Mouse (Mus musculus): ENCODE data around the gene Noc3l. TPM values are rescaled to one million over a fixed set of nuclear protein-coding genes. Genes with fewer than 3 reads are reported as not detected.

Noc3l gene
- polyA plus RNA-seq, 1 experiment from 2014 or later: 5.9 TPM

DNA sequence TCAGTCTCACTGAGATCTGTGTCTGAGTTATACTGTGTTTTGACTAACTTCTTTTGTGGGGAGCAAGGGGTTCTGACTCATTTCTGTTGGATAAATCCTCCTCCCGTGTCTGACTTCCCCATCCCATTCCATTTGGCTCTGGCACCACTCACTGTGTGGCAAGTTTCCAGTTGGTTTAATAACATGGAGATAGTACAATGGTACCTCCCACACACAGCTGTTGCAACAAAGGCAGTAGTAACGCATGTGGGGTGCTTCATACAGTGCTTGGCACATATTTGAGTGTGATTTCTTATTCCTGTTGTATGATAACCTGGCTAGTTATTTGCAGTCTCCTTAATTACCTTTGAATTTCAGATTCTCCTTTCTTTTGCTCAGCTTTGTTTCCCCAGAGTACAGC is 40.2 kb downstream of the Noc3l start:
- Histone ChIP-seq H3K9ac (ENCODE audit: low read depth, low read length) (no peak overlapping the region), H3K27me3 (replicated peaks; ENCODE audit: control insufficient read depth, insufficient read depth, low read length) (no peaks in the 10 kb centered on the region), H3K4me1 (ENCODE audit: control insufficient read depth, insufficient read depth, low read length) (no peaks in the 10 kb centered on the region), H3K4me2 (ENCODE audit: low read depth, low read length) (no peak overlapping the region), H3K9me3 (ENCODE audit: control insufficient read depth, low read length) (no peaks in the 10 kb centered on the region), H3K36me3 (ENCODE audit: control insufficient read depth, insufficient read depth, low read length) (no peaks in the 10 kb centered on the region), H3K27ac (ENCODE audit: low read length) (no peak overlapping the region), H3K4me3 (ENCODE audit: low read length) (no peak overlapping the region)
- no peak for ATAC-seq
- WGBS: 53% methylated on average over 2 of the region's 2 CpGs

DNA sequence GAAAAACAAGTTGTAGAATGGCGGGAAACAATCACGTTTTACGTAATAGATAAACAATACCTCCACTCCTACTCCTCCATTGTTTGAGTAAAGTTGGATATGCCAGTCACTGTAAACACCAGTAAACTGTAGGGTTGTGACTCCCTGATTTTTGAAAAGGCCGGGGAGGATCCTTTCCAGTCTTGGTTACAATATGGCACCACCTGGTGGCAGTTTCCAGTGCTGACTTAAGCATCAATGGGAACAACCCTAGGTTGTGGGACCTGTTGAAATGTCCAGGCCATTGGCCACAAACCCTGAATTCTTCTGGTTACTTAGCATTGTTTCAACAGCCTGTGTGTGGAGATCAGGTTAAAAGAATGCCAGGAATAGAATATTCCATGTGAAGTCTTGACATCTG is 43.5 kb downstream of the Noc3l start:
- WGBS: 57% methylated on average over 4 of the region's 4 CpGs
- Histone ChIP-seq H3K27ac (ENCODE audit: low read length) (no peak overlapping the region), H3K4me2 (ENCODE audit: low read depth, low read length) (no peak overlapping the region), H3K27me3 (replicated peaks; ENCODE audit: control insufficient read depth, insufficient read depth, low read length) (no peaks in the 10 kb centered on the region), H3K9me3 (ENCODE audit: control insufficient read depth, low read length) (no peaks in the 10 kb centered on the region), H3K4me3 (ENCODE audit: low read length) (no peak overlapping the region), H3K36me3 (ENCODE audit: control insufficient read depth, insufficient read depth, low read length) (no peaks in the 10 kb centered on the region), H3K9ac (ENCODE audit: low read depth, low read length) (no peak overlapping the region), H3K4me1 (ENCODE audit: control insufficient read depth, insufficient read depth, low read length) (no peaks in the 10 kb centered on the region)
- ATAC-seq: no peak

DNA sequence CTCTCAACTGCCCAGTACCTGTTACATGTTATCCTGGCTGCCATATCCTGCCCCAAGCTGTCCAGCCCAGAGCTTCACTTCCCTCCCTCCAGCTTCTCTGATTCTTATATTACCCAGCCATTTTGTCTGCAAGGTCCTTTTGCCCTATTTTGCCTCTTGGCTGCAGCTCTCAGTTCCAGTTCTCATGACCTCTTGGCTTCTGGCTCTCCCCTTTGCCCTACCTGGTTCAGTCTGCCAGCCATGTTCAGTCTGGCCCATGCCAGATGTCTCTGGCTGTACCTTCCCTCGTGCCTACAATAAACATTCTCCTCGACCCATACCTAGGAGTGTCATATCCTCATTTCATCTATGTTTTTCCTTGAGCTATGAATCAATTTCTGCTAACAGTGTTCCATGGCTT is 52.7 kb downstream of the Noc3l start:
- Histone ChIP-seq H3K4me1 (ENCODE audit: control insufficient read depth, insufficient read depth, low read length) (no peaks in the 10 kb centered on the region), H3K27me3 (replicated peaks; ENCODE audit: control insufficient read depth, insufficient read depth, low read length) (no peaks in the 10 kb centered on the region), H3K4me3 (ENCODE audit: low read length) (no peak overlapping the region), H3K27ac (ENCODE audit: low read length) (no peak overlapping the region), H3K4me2 (ENCODE audit: low read depth, low read length) (no peak overlapping the region), H3K9ac (ENCODE audit: low read depth, low read length) (no peak overlapping the region), H3K36me3 (ENCODE audit: control insufficient read depth, insufficient read depth, low read length) (no peaks in the 10 kb centered on the region), H3K9me3 (ENCODE audit: control insufficient read depth, low read length) (no peaks in the 10 kb centered on the region)
- WGBS: 69% methylated on average over 2 of the region's 2 CpGs
- no peak for ATAC-seq

DNA sequence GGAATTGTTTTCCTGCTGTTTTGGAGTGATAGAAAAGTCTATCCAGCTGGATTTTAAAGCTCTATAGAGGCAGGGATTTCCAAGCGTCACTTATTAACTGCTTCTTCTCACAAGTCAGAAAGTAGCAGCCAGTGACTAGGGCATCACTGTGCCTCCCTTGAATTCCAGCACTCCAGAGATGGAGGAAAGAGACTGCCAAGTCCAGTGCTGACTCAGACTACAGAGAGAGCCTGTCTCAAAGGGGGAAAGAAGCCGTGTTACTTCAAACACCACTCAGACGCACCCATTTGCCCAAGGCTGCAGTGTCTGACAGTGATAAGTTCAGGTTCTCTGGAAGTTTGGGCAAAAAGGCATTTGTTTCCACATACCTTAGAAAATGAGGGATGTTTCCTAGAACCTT is 58.6 kb downstream of the Noc3l start:
- H3K9me3 ChIP-seq (ENCODE audit: control insufficient read depth, low read length): no peaks in the 10 kb centered on the region
- H3K9ac ChIP-seq (ENCODE audit: low read depth, low read length): no peak overlapping the region
- ATAC-seq: no peak

DNA sequence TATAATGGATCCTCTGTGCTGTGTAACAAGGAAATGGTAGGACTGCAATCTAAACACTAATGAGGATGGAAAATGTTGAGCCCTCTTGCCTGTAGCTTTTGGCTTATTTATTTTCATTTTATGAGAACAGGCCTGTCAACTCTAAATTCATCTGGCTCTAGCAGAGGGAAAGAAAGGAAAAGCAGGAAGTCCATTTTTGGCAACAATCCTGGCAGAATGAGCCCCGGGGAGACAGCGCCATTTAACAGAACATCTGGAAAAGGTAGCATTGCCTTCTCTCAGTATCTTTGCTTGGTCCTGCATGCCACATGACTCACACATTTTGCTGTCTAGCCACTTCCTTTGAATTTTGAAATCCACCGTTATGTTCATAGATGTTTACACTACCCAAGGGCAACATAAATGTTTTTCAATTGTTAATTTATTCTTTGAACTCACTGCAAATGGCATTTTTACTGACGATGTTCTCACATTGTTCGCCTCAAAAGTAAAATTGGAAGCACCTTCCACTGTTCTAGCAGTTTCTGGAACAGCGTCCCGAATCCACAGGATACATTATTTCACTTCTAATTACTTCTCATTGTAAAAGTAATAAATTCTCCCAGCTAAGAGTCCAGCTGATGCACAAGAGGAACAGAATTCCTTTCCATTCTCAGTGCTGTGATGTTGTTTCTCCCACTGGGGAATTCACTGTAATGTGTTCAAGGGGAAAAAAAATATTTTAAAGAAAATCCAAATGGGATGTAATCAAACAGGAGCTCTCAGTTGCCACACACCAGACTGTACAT is 60.2 kb downstream of the Noc3l start:
- no peaks in the 10 kb centered on the region for H3K27me3 ChIP-seq (replicated peaks; ENCODE audit: control insufficient read depth, insufficient read depth, low read length)
- H3K9ac ChIP-seq (ENCODE audit: low read depth, low read length): no peak overlapping the region
- H3K4me1 ChIP-seq (ENCODE audit: control insufficient read depth, insufficient read depth, low read length): no peaks in the 10 kb centered on the region
- no peaks in the 10 kb centered on the region for H3K36me3 ChIP-seq (ENCODE audit: control insufficient read depth, insufficient read depth, low read length)
- H3K4me3 ChIP-seq (ENCODE audit: low read length): no peak overlapping the region
- no peak overlapping the region for H3K27ac ChIP-seq (ENCODE audit: low read length)
- ATAC-seq: 0 out of 2 replicates have a peak, but pooled peaks have one; percentile 18
- 59% methylated on average over 7 of the region's 7 CpGs for WGBS
- H3K9me3 ChIP-seq (ENCODE audit: control insufficient read depth, low read length): no peaks in the 10 kb centered on the region
- H3K4me2 ChIP-seq (ENCODE audit: low read depth, low read length): no peak overlapping the region

More for the DNA sequence above, 58.6 kb downstream of the Noc3l start:
- no peak overlapping the region for H3K4me2 ChIP-seq (ENCODE audit: low read depth, low read length)
- H3K27me3 ChIP-seq (replicated peaks; ENCODE audit: control insufficient read depth, insufficient read depth, low read length): no peaks in the 10 kb centered on the region
- H3K36me3 ChIP-seq (ENCODE audit: control insufficient read depth, insufficient read depth, low read length): no peaks in the 10 kb centered on the region
- no peak overlapping the region for H3K27ac ChIP-seq (ENCODE audit: low read length)
- no peaks in the 10 kb centered on the region for H3K4me1 ChIP-seq (ENCODE audit: control insufficient read depth, insufficient read depth, low read length)
- no peak overlapping the region for H3K4me3 ChIP-seq (ENCODE audit: low read length)
- 69% methylated on average over 3 of the region's 3 CpGs for WGBS

DNA sequence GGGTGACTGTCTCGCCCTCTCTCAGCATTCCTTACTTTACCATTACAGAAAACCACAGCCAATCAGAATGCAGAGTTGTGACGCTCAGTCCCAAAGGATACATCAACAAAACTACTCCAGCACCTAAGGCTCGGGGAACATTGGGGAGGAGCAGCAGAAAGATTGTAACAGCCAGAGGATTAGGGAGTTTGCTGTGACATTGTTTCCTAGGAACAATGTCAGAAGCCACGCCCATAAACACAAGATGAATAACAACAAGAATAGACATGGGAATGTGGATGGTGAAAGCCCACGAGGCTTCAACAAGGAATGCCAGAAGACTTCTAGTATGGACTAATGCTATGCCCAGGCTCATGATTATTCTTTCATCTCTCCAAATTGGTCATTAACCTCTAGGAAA is 61.0 kb downstream of the Noc3l start:
- no peaks in the 10 kb centered on the region for H3K4me1 ChIP-seq (ENCODE audit: control insufficient read depth, insufficient read depth, low read length)
- no peaks in the 10 kb centered on the region for H3K36me3 ChIP-seq (ENCODE audit: control insufficient read depth, insufficient read depth, low read length)
- ATAC-seq: no peak
- H3K27ac ChIP-seq (ENCODE audit: low read length): no peak overlapping the region
- H3K9ac ChIP-seq (ENCODE audit: low read depth, low read length): no peak overlapping the region
- H3K4me3 ChIP-seq (ENCODE audit: low read length): no peak overlapping the region
- WGBS: 68% methylated on average over 5 of the region's 5 CpGs
- H3K9me3 ChIP-seq (ENCODE audit: control insufficient read depth, low read length): no peaks in the 10 kb centered on the region
- H3K27me3 ChIP-seq (replicated peaks; ENCODE audit: control insufficient read depth, insufficient read depth, low read length): no peaks in the 10 kb centered on the region
- no peak overlapping the region for H3K4me2 ChIP-seq (ENCODE audit: low read depth, low read length)

DNA sequence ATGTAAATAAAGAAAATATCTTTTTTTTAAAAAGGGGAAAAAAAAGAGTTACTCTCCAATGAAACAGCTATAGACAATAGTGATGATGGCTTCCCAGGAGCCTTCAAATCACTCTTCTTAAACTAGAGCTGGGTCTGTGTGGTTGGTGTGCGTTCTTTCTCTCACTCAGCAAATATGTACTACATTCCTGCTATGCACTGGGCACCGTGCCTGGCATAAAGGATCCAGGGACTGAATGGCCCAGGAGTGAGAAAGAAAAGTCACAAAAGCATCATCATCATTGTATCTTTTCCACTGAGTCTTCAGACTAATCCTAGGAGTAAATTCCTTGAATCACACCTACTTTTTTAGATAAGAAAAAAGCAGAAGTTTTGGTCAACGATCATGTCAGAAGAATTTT is 61.9 kb downstream of the Noc3l start:
- no peak for ATAC-seq
- WGBS: 80% methylated on average over 3 of the region's 3 CpGs

DNA sequence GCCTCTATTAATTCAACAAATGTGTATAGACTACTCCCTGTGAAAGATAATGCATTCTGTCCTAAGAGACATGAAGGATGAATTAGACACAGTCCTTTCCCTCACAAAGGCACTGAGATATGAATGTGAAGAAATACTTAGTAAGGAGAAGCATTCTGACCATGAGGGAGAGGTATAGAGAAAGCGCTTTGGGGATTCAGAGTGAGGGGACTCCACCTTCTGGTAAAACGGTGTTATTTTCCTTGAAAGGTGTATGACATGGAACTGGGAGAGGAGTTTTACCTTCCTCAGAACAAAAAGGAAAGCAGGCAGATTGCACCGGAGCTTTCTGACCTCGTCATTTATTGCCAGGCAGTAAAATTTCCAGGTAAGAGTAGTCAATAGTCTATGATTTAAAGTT is 68.8 kb downstream of the Noc3l start:
- no peaks in the 10 kb centered on the region for H3K36me3 ChIP-seq (ENCODE audit: control insufficient read depth, insufficient read depth, low read length)
- no peak for ATAC-seq
- H3K4me3 ChIP-seq (ENCODE audit: low read length): no peak overlapping the region
- H3K27me3 ChIP-seq (replicated peaks; ENCODE audit: control insufficient read depth, insufficient read depth, low read length): no peaks in the 10 kb centered on the region
- H3K9me3 ChIP-seq (ENCODE audit: control insufficient read depth, low read length): no peaks in the 10 kb centered on the region
- H3K4me1 ChIP-seq (ENCODE audit: control insufficient read depth, insufficient read depth, low read length): no peaks in the 10 kb centered on the region
- no peak overlapping the region for H3K9ac ChIP-seq (ENCODE audit: low read depth, low read length)
- H3K4me2 ChIP-seq (ENCODE audit: low read depth, low read length): no peak overlapping the region
- WGBS: 37% methylated on average over 4 of the region's 4 CpGs
- no peak overlapping the region for H3K27ac ChIP-seq (ENCODE audit: low read length)

More for the DNA sequence above, 61.9 kb downstream of the Noc3l start:
- Histone ChIP-seq H3K9me3 (ENCODE audit: control insufficient read depth, low read length) (no peaks in the 10 kb centered on the region), H3K4me3 (ENCODE audit: low read length) (no peak overlapping the region), H3K36me3 (ENCODE audit: control insufficient read depth, insufficient read depth, low read length) (no peaks in the 10 kb centered on the region), H3K4me2 (ENCODE audit: low read depth, low read length) (no peak overlapping the region), H3K27ac (ENCODE audit: low read length) (no peak overlapping the region), H3K9ac (ENCODE audit: low read depth, low read length) (no peak overlapping the region), H3K27me3 (replicated peaks; ENCODE audit: control insufficient read depth, insufficient read depth, low read length) (no peaks in the 10 kb centered on the region), H3K4me1 (ENCODE audit: control insufficient read depth, insufficient read depth, low read length) (no peaks in the 10 kb centered on the region)

DNA sequence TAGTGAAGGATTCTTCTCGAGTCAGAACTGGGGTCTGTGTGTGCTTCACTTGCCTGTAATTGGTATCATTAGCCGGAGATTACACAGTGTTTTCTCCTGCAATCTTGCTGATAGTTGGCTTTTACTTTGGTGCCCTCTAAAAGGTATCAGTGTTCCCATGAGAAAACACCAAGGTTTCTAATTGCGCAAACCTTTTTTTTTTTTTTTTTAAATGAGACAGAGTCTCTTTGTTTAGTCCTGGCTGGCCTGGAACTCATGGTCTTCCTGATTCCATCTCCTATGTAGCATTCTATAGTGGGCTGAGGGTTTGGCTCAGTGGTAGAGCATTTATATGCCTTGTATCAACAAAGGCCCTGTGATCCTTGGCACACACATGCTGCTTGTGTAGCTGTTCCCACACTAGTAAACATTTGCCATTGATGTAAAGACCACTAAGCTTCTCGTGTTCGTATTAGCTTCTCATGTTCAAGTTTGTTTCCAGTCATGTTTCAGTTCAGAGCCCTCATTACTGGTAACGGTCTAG is 72.5 kb downstream of the Noc3l start:
- no peak overlapping the region for H3K4me3 ChIP-seq (ENCODE audit: low read length)
- H3K9ac ChIP-seq (ENCODE audit: low read depth, low read length): no peak overlapping the region
- H3K36me3 ChIP-seq (ENCODE audit: control insufficient read depth, insufficient read depth, low read length): no peaks in the 10 kb centered on the region
- H3K9me3 ChIP-seq (ENCODE audit: control insufficient read depth, low read length): no peaks in the 10 kb centered on the region
- no peaks in the 10 kb centered on the region for H3K27me3 ChIP-seq (replicated peaks; ENCODE audit: control insufficient read depth, insufficient read depth, low read length)
- H3K4me1 ChIP-seq (ENCODE audit: control insufficient read depth, insufficient read depth, low read length): no peaks in the 10 kb centered on the region
- 0 out of 2 replicates have a peak, but pooled peaks have one; percentile 46 for ATAC-seq
- no peak overlapping the region for H3K4me2 ChIP-seq (ENCODE audit: low read depth, low read length)
- no peak overlapping the region for H3K27ac ChIP-seq (ENCODE audit: low read length)
- 61% methylated on average over 6 of the region's 6 CpGs for WGBS
